Mouse (Mus musculus) heart, adult 2 months (tissue): ENCODE results near the gene Tex35. TPM values are rescaled to one million over a fixed set of nuclear protein-coding genes. Genes with fewer than 3 reads are reported as not detected.

Source experiments
- DNase-seq, 2 experiments: peaks; one replicate each; pipeline ENCODE4 v3.0.0; 2021
- H3K27ac ChIP-seq: fragments of 200-600 bp; 2 replicates; pipeline ENCODE4 v1.8.1; 2022
- H3K27me3 ChIP-seq: fragments of 200-500 bp; 2 replicates; pipeline ENCODE4 v1.6.1; 2012; ENCODE audit warnings: mild to moderate bottlenecking, low read length, inconsistent platforms, mixed read lengths; ENCODE audit not compliant: control insufficient read depth, insufficient read depth
- H3K36me3 ChIP-seq: fragments of 200-500 bp; 2 replicates; pipeline ENCODE4 v1.6.1; 2012; ENCODE audit warnings: low read length, inconsistent platforms; ENCODE audit not compliant: control insufficient read depth, insufficient read depth
- H3K4me1 ChIP-seq: fragments of 200-500 bp; 2 replicates; pipeline ENCODE4 v1.6.1; 2011; ENCODE audit warnings: low read length; ENCODE audit not compliant: control insufficient read depth, insufficient read depth
- H3K4me3 ChIP-seq: fragments of 200-600 bp; 2 replicates; pipeline ENCODE4 v1.8.1; 2022
- H3K79me2 ChIP-seq: fragments of 200-500 bp; replicated peaks from 2 replicates; pipeline ENCODE4 v1.6.1; 2012; ENCODE audit warnings: mild to moderate bottlenecking, inconsistent platforms, low read length, moderate library complexity, mixed read lengths; ENCODE audit not compliant: control insufficient read depth, insufficient read depth
- H3K9ac ChIP-seq: fragments of 200-500 bp; 2 replicates; pipeline ENCODE4 v1.6.1; 2012; ENCODE audit warnings: low read depth, mild to moderate bottlenecking, control low read depth, inconsistent platforms, low read length, mixed read lengths
- CTCF ChIP-seq: fragments of 200-600 bp; IDR thresholded peaks from 2 replicates; pipeline ENCODE4 v1.8.1; 2022; ENCODE audit warnings: antibody characterized with exemption, mild to moderate bottlenecking, moderate library complexity
- EP300 ChIP-seq: fragments of 200-500 bp; IDR thresholded peaks from 2 replicates; pipeline ENCODE4 v1.6.1; 2011; ENCODE audit warnings: low read depth, low read length, control low read depth; ENCODE audit not compliant: insufficient read depth
- POLR2A ChIP-seq: fragments of 200-500 bp; IDR thresholded peaks from 2 replicates; pipeline ENCODE4 v1.6.1; 2011; ENCODE audit warnings: mild to moderate bottlenecking, low read depth, low read length, control low read depth; ENCODE audit not compliant: insufficient read depth
- WGBS: fragments of 180-500 bp; shearing (Covaris S2); methylation state at CpG from one replicate; pipeline ENCODE4 v1.1.7; 2018; 5-methylcytosine and 5-hydroxymethylcytosine counted together
- intact Hi-C: fragments of 180-260 bp; cut with DNase I; formaldehyde crosslinking; loops from one replicate; pipeline ENCODE4 v1.15.1; 2025
- polyA plus RNA-seq: library from polyadenylated mRNA; depleted of rRNA; stranded (reverse); fragments of >200 nt; gene quantifications from 2 replicates; pipeline ENCODE4 v1.2.3, GENCODE M21; 2012
- total RNA-seq, 2 experiments: library from RNA; stranded (reverse); gene quantifications; 2 replicates each; pipeline ENCODE4 v1.2.3; 2021

Gene Tex35
- total and polyA plus RNA-seq, 3 experiments, result not detected

- intact Hi-C loops, result no loop called here
- no peak for DNase-seq
- H3K36me3 ChIP-seq, result no peaks in the 10 kb centered on the region
- H3K4me1 ChIP-seq, result no peaks in the 10 kb centered on the region
- H3K9ac ChIP-seq, result no peak overlapping the region
- H3K27me3 ChIP-seq, result no peaks in the 10 kb centered on the region
- H3K27ac ChIP-seq, result no peak overlapping the region
- 77% methylated on average over 2 of the region's 2 CpGs for WGBS
- H3K79me2 ChIP-seq, result no peaks in the 10 kb centered on the region
- no peak for TF ChIP-seq CTCF
- no peak for TF ChIP-seq POLR2A
- no peak for TF ChIP-seq EP300
- H3K4me3 ChIP-seq, result no peak overlapping the region
These were observed 6.0 kb upstream of the Tex35 start for GRCm38 (mm10) chr1:157114492-157114891.

DNA sequence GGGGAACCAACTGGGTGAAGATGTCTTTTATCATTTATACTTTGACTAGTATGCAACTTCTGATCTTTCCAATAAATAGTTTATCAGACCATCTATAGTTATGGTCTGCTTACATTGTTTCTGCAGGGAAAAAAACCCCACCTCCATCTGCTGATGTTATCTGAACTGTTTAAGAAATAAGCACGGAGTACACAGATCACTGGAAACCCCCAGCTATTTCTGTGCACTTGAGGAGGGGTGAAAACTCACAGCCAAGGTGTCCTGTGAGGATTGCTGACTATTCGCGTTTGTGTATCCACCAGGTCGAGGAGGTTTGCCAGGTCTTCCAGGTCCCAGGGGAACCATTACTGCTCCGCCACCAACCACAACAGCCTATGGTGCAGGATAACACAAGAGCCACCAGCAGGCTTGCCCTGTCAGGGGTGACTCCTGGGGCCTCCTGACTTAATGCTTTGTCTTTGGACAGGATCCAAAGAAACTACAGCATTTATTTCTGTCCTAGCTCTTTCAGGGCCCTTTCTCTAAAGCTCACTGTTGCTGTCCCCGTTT is 1.9 kb upstream of the Tex35 start:
- DNase-seq, result no peak
- Histone ChIP-seq H3K27me3 (no peaks in the 10 kb centered on the region), H3K79me2 (no peaks in the 10 kb centered on the region), H3K36me3 (no peaks in the 10 kb centered on the region), H3K27ac (no peak overlapping the region), H3K4me1 (no peaks in the 10 kb centered on the region), H3K9ac (no peak overlapping the region), H3K4me3 (no peak overlapping the region)
- no peak for TF ChIP-seq CTCF
- no peak for TF ChIP-seq POLR2A
- TF ChIP-seq EP300, result no peak
- intact Hi-C loops, result no loop called here
- 26% methylated on average over 6 of the region's 6 CpGs for WGBS

GRCm38 (mm10) chr1:157101122-157101865 is 7.2 kb downstream of the Tex35 start:
- 14% methylated on average over 19 of the region's 19 CpGs for WGBS
- Histone ChIP-seq H3K27me3 (no peaks in the 10 kb centered on the region), H3K79me2 (no peaks in the 10 kb centered on the region), H3K36me3 (no peaks in the 10 kb centered on the region), H3K27ac (no peak overlapping the region), H3K4me3 (no peak overlapping the region; the same call in 1 of the 2 replicates), H3K4me1 (0 out of 2 replicates have a peak, but pooled peaks cover 3% of the 10 kb centered on the region), H3K9ac (peak overlapping the region; percentile 24; the same call in 1 of the 2 replicates)
- peak; percentile 45 to 63 for DNase-seq
- intact Hi-C loops, result loop anchor here (5.0 kb wide), 1 partner anchor 361 kb away; no protein-coding TSS in a partner anchor
- TF ChIP-seq EP300 (peak; percentile 71), POLR2A (no peak)

DNA sequence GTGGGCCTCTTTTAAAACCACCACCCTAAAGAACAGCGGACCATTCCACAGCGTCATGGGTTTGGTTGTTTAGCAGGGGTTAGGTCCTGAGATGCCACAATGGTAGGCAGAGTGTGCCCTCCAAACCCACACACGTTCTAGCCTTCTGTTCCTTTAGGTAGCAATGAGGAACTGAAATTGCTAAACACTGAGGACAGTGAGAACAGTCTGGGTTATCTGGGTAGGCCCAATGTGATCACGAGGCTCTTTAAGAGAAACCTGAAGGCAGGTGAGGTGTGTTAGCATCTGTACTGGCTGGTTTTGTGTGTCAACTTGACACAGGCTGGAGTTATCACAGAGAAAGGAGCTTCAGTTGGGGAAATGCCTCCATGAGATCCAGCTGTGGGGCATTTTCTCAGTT is 12.9 kb downstream of the Tex35 start:
- TF ChIP-seq POLR2A (no peak), CTCF (no peak), EP300 (no peak)
- Histone ChIP-seq H3K27me3 (no peaks in the 10 kb centered on the region), H3K79me2 (no peaks in the 10 kb centered on the region), H3K4me3 (no peak overlapping the region), H3K36me3 (no peaks in the 10 kb centered on the region), H3K9ac (no peak overlapping the region), H3K27ac (no peak overlapping the region), H3K4me1 (peaks cover 7% of the 10 kb centered on the region)
- 87% methylated on average over 4 of the region's 4 CpGs for WGBS
- DNase-seq, result no peak
- intact Hi-C loops, result no loop called here

GRCm38 (mm10) chr1:157092622-157093021 is 15.9 kb downstream of the Tex35 start:
- H3K36me3 ChIP-seq, result no peaks in the 10 kb centered on the region
- TF ChIP-seq CTCF (no peak), POLR2A (no peak), EP300 (0 out of 2 replicates have a peak, but pooled peaks have one; percentile 33)
- no peak overlapping the region for H3K9ac ChIP-seq
- WGBS, result 56% methylated on average over 1 of the region's 1 CpGs
- no peak overlapping the region for H3K4me3 ChIP-seq
- H3K79me2 ChIP-seq, result no peaks in the 10 kb centered on the region
- peak in 1 of 2 experiments; percentile 18 for DNase-seq
- no peak overlapping the region; the same call in 1 of the 2 replicates for H3K27ac ChIP-seq
- H3K27me3 ChIP-seq, result no peaks in the 10 kb centered on the region
- intact Hi-C loops, result no loop called here
- H3K4me1 ChIP-seq, result peaks cover 5% of the 10 kb centered on the region

- Histone ChIP-seq H3K79me2 (no peaks in the 10 kb centered on the region), H3K4me1 (peaks cover 5% of the 10 kb centered on the region), H3K4me3 (no peak overlapping the region), H3K9ac (no peak overlapping the region), H3K27me3 (no peaks in the 10 kb centered on the region), H3K36me3 (no peaks in the 10 kb centered on the region), H3K27ac (no peak overlapping the region; the same call in 1 of the 2 replicates)
- 75% methylated on average over 4 of the region's 4 CpGs for WGBS
- TF ChIP-seq EP300 (no peak), CTCF (peak; percentile 56), POLR2A (no peak)
- intact Hi-C loops, result no loop called here
- DNase-seq, result no peak
These were observed 16.3 kb downstream of the Tex35 start for GRCm38 (mm10) chr1:157092140-157092539.
